Mouse (Mus musculus) brain, adult 2 months (tissue): ENCODE measurements around the gene Nipa1.

Experiments
- DNase-seq: peaks from one replicate; pipeline ENCODE4 v3.0.0; 2011; ENCODE audit warnings: low read depth, low spot score

Gene Nipa1

GRCm38 (mm10) chr7:55935025-55935424 lies 84.7 kb downstream of the Nipa1 start:
- DNase-seq = no peak

GRCm38 (mm10) chr7:55928649-55929048 lies 91.1 kb downstream of the Nipa1 start:
- DNase-seq = no peak
